Mouse (Mus musculus): ENCODE data around the gene Il12rb1.

The Il12rb1 gene

DNA sequence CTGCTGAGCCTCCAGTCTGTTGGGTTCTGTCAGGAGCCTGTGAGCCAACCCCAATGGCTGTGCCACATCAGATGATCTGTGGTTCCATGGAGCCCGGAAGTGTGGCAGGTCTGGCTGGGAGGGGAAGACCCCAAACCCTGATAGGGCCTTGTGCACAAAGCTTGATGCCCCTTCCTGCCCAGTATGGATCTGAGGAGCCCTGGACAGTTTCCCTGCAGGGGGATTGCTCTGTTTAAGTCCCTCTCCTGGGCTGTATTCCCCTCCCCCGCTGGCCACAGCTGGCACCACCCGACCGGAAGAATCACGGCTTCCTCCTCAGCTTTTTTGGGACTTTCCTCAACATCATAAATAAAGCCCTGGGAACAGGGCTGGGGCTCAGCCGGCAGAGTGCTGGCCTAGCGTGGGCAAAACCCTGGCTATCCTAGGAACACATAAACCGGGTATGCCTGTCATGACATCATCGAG is 24.8 kb downstream of the Il12rb1 start:
- DNase-seq, result no peak

DNA sequence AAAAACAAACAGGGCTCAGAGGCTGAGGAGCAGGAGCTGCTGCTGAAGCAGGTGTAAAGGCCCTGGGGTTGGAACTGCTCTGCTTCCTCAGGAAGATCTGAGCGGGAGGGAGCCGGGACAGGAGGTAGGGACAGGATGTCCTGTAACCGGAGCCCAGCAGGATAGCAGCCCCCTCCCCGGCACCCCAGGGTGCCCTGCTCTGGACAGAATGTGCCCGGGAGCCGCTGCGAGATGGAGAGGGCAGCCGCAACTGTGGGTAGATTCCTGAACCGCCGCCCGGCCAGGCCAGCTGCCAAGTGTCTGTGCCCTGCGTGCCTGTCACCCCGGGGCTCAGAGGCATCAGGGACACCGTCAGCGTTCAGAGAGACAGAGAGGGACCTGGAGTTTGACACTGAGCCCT is 25.3 kb downstream of the Il12rb1 start:
- no peak for DNase-seq

DNA sequence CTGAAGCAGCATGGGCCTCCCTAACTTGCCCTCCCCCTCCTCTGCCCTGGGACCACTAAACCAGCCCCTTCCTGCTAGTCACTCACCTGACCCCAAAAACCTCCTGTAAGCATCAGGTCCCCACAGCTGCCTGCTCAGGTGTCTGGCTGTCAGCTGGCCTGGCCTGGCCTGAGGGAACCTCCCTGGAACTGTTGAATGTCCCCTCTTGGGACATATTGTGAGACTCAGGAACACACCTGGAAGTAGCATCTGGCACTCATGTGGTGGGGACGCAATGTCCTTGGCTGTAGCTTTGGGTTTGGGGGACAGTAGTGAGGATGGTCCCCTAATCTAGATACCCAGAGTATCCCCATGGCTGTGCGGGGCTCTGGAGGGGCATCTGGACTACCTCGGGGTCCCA is 25.8 kb downstream of the Il12rb1 start:
- DNase-seq, result no peak

DNA sequence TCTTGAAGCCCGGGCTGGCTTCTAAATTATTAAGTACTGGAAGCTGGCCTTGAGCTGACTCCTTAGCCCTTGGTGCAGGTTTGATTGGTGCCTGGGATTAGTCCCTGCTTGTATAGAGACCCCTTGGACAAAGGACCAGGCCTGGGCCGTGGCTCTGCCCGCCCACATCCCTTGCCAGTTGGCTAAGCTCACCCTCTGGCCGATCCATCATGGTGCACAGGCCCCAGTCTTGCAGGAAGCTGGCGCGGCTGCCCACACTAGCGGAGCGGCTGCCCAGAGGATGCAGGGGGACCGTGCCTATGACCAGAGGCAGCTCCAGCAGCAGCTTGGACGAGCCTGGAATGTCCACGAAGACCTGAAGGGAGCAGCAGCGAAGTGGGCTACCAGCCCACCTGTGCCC is 28.4 kb downstream of the Il12rb1 start:
- DNase-seq, result no peak

DNA sequence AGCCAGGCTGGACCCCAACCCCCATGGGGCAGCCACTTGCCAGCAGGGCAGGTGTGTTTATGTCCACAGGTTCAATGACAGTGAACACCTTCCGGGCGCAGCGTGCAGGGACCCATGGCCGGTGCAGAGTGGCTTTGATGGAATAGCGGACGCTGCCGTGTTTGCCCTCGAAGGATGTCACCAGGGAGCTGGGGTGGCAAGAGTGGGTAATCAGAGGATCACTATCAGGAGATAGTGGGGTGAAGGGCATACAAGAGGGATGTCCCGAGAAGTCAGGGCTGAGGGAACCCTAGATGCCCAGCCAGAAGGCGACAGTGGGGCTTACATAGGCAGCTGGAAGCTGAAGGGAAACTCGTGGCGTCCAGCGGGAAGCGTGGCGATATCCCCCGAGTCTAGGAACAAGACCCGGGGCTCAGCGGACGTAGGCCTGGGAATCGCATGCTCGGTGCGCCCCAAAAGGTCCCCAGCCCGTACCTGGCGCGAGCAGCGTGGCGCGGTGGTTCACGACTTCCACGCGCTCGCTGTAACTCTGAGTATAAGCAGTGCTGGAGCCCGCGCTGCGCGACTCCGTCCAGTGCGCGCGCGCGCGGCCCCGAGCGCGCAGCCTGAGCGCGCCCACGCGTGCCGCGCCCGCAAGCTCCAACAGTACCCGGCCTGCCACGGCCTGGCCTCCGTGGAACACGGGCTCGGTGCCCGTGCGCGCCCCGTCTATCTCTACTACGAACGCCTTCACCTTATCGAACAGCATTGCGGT is 30.6 kb downstream of the Il12rb1 start:
- peak; percentile 68 for DNase-seq

DNA sequence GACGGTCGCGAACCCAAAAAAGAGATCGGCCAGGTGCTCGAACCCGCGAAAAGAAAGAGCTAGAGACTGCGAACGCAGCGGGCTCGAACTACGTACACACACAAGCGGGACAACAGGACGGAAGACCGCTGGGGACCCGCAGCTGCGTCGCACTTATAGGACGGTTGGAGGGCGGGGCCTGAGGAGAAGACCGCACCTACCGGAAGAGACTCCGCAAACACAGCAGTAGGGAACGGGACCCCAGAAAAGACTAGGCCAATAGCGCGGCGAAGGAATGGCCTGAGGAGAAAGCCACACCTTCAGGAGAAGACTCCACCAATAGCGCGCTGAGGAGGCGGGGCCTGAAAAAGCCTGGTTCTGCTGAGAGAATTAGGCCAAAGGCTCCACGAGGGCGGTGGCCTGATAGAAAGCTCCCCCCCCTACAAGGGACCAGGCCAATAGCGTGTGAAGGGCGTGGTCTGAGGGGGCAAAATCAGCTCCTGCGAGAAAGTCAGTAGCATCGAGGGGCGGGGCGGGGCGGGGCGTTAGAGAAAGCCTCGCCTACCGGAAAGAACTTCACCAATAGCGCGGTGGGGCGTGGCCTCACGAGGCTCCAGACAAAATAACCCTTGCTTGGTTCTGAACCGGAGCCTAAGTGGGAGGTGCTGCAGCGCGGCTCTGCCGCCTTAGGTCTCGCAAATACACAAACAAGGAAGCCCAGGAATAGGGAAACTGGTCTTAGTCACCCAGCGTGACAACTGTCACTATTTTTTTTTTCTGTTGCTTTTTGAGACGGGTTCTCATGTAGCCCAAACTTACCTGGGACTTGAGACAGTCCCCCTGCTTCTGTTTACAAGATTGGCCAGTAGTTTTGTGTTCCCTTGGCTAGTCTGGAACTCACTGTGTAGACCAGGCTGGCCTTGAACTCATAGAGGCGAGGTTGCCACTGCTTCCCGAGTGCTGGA is 31.4 kb downstream of the Il12rb1 start, which contains the start of gene Arrdc2:
Gene Arrdc2 (minus strand): TSS at position 313 of the 944 bp plus-strand sequence.
- peak; percentile 100 for DNase-seq

DNA sequence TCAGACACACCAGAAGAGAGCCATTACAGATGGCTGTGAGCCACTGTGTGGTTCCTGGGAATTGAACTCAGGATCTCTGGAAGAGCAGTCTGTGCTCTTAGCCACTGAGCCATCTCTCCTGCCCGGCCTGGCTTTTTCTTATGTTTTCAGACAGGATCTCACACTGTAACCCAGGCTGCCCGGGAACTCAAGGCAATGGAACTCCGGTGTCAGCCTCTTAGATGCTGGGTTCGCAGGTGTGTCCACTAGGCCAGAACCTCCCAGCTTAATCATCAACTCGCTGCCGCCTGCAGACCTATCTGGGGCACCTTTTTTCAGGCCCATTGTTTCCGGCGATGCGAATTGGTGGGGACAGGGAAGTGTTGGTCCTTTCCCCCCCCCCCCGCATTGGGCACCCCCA is 32.3 kb downstream of the Il12rb1 start:
- DNase-seq, result no peak

DNA sequence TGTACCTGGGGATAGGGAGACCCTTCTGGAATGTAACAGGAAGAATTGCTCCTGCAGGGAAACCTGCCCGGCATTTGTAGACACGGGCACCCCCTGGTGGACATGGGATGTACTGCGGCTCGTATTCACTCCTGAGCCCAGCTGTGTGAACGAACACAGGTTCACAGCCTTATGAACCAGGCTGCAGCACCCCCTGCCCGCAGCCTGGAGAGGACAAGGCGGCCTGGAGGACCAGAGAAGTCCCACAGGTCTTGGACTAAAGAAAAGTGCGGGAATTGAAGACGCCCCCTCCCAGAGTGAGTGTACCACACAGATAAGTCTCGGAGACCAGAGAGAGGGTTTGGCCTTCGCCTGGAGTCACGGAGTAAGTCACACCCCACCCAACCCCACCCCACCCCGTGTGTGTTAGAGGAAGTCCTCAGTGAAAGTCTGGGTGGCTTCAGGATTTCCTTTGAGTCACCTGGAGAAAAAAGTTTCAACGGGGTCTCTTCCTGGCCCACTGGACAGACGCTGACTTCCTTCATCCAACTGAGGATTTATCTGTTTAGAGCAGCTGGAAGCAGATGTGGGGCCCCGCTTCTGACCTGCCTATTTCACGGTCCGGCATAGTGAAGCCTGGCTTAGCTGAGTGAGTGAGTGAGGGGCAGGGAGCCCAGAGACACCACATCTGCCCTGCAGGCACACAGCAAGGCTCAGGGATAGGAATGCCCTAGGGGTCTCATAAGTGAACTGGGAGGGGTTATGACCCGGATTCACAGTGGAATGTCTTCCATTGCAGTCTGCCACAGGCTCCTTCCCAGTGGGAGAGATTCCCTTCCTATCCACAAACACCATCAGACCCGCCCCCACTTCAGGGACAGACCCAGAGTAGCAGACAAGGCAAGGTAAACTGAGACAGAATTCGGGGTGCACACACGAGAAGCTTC is 33.2 kb downstream of the Il12rb1 start:
- peak; percentile 82 for DNase-seq

DNA sequence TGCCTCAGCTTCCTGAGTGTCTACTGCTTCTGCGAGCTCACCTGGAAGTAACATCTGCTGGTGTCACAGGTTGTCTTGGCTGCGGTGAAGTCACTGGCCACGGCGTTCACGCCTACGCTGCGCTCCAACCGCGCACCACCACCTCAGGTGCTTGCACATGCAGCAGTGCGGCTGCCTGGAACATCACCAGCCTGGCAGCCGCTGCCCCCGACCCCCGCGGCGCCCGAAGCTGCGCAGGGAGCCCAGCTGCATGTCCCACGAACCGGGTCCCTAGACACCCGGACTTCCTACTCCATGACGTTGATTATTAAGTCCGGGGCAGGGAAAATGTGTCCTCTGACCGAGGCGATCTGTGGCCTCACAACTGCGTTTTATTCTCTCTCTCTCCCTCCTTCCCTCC is 34.2 kb downstream of the Il12rb1 start:
- DNase-seq, result no peak

DNA sequence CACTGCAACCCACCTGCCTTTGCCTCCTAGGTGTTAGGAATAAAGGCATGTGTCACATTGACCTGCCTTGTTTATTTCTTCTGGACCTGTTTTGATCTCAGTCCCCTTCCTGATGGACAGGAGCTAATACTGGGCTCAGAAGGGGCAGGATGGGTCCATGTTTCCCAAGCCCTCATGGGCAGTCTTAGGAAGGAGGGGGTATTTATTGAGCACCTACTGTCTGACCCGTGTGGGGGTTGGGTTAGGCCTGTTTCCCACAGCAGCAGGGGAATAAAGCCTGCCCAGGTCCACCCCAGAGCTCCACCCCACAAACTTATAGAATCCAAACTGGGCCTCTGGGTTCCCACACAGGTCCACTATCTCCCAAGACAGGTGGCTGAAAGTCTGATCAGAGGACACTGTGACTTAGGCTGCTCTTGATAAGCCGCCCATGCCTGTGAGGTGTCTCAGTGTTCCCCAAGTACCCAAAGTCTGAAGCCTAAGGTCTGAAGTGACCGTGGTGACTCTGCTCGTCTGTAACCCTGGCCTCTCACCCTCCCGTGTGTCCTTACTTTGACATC is 35.0 kb downstream of the Il12rb1 start:
- DNase-seq, result no peak

DNA sequence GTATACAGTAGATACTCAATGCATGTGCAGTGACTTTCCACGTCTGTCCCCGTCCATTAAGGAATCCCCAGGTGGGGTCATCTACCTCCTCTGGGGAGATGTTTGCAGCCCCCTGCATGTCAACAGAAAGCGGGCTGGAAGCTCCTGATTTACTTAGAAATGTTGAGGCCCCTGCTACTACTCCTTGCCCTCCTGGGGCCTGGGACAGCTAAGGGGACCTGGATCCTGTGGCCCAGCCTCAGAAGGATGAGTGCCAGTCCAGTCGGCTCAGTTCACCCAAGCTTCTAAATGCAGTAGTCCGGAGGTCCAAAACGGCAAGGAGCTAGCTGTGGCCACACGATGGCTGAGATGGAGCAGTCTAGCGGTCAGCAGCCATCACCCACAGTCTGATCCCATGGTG is 35.7 kb downstream of the Il12rb1 start:
- DNase-seq, result no peak

DNA sequence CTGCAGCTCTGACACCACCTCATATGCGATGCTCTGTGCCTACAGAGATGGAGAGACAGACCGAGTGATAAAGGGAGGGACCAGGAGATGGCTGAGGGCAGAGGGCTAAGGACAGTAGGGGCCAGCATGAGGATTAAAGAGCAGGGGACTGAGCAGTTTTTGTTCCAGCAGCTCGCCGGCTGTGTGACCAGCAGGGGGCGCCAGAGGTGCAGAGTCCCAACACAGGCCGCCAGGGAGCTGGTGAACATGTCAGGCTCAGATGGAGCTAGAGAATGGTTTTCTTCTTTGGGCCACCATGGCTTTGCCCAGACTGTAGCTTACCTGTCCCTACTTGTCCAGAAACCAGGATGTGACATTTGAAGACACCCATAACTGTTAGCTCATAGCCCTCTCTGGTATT is 36.3 kb downstream of the Il12rb1 start:
- DNase-seq, result peak; percentile 75

DNA sequence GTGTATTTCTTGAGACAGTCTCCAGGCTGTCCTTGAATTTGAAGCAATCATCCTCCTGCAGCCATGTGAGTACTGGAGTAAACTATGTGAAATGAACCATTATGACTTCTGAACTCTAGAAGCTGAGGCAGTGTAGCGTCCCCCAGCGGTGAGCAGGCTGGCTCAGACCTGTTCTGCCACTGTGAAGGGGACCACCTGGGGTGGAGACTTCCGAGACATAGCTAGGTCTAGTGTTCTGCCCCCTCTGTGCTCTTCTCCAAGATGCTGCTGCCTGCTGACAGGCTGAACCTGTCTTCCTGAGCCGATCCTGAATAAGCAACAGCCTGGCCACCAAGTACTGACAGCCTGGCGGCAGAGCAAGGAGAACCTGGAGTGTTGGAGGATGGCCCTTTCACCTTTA is 36.9 kb downstream of the Il12rb1 start:
- no peak for DNase-seq

DNA sequence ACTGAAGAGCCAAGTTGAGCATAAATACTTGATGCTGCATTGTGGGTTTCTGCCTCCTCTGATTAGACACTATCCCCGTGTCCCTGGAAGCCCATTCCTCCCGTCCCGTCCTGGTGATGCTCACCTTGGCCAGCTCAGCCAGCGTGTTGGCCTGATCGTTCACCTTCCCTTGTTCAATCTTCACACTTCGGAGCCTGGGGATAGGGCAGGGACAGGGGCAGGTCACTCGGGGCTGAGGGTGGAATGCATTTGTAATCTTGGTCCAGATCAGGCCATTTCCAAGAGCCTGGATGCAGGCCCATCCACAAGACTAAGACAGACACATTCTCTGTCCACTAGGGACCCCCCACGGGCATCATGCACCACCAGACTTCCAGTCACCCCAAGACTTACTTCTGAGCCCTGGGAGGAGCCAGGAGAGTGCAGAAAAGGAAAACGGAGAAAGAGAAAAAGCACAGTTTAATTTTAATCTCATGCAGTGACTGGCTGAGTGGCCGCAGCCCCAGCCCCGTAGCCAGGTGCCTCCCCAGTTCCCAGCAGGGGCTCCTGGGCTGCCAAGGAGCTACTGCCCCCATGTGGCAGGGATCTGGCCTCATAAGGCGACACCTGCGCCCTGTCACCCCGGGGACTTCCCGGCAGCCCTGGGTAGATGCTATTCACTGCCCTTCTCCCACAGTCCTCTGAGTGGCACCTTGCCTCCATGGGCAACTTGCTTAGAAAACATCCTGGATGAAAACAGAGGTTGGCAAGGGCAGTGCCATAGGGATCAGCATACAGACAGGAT is 38.3 kb downstream of the Il12rb1 start:
- no peak for DNase-seq

DNA sequence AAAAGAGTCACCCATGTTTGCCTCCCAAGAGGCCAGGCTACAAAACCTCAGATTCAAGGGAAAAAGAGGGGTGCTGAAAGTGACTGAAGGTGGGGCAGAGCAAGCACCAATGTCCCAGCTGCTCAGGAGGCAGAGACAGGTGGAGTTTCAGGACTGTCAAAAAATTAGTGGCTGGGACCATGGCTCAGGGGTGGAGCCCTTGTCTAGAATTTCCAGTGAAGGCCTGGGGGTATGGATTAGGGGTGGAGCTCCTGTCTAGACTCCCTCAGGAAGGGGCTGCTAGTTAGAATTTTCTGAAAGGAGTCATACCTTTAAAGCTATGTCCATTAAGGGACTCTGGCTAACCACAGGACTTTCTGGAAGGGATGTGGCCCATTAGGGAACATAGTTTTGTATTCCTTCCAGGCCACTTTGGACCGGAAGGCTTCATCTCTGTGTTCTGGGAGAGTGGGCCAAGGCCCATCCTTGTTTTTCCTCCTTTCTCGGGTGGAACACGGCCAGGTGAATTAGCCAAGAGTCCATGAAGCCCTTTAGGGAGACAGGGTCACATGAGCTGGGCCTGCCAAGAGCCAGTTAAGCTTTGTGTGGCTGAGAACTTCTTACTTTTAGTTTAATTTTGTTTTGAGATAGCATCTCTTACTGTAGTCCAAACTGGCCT is 41.2 kb downstream of the Il12rb1 start:
- DNase-seq, result no peak

DNA sequence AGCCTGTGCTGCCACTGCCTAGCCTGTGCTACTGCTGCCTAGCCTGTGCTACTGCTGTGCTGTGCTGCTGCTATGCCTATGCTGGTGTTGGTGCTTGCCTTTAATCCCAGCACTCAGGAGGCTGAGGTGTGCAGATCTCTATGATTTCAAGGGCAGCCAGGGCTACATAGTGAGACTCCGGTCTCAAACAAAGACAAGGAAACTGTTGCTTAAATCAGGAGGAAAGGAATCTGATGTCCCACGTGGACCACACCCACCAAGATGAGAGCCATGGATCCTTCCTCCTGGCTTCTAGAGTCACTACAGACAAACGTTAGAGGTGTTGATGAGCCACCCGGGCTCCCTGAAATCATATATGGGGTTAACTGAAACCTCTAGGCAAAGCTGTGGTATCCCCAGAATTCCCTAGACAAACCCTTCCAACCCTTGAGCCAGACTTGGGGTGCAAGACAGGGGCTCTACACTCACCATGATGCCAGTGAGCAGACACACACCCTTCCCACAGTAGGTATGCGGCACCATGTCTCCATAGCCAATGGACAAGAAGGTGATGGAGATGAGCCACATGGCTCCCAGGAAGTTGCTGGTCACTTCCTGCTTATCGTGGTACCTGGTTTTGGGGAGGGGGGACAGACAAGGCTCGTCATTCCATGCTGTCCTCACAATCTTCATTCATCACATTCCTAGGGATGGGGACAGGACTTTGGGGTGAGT is 42.0 kb downstream of the Il12rb1 start:
- DNase-seq, result no peak

DNA sequence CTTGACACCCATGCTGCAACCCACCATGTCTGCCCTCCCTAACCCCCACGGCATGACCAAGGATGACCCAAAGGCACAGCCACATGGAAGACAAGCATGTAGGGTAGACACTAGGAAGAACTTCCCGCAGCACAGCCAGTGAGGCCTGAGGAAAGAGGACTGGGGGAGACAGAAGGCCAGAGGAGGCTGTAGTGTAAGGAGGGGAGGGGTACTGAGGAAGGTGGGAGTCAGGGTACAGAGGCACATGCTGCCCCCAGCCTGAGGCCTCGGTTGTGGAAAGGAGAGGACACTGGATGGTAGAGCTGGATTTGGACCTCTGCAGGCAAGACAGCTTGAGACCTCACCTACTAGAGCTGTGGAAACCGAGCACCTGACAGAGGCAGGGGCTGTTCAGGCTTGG is 42.7 kb downstream of the Il12rb1 start:
- DNase-seq, result no peak

DNA sequence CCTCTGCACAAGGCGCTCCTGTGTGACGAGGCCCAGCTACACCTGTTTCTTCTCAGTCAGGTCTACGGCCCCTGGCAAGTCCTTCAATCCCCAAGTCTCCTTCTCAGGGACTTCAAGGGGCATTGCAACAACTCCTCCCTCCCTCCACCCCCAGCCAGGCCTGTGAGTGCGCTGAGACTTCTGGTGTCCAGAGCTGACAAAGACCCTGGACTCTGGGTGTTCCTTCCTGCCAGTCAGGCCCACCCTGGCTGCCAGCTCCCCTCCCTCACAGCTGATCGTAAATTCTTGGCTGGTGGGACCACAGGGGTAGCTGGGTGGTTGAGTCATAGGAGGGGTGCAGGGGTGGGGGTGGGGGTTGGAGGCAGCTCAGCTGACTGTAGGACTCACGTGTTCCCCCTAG is 43.6 kb downstream of the Il12rb1 start:
- no peak for DNase-seq

DNA sequence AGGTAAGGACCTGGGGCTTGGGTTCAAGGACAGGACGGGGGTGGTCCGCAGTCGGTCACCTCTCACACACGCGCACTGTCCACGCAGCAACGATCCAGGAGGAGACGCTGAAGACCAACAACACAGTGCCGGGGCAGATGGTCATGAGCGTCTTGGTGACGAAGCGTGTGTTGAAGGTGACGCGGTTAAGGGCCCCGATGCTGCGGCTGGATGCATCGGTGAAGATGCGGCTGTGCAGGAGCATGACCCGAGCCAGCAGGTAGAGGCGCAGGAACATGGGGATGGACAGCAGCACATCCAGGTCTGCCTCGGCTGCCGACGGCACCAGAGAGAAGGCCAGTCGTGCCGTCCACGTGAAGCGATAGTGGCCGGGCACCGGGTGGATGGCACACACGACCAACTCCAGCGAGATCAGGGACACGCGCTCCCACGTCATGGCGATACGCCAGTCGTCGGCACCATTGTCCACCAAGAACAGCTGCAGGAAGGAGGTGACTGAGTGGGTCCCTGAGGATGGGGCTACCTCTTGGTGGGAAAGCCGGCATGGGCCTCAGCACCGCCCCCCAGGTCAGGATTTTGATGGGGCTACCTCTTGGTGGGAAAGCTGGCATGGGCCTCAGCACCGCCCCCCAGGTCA is 44.5 kb downstream of the Il12rb1 start:
- no peak for DNase-seq

DNA sequence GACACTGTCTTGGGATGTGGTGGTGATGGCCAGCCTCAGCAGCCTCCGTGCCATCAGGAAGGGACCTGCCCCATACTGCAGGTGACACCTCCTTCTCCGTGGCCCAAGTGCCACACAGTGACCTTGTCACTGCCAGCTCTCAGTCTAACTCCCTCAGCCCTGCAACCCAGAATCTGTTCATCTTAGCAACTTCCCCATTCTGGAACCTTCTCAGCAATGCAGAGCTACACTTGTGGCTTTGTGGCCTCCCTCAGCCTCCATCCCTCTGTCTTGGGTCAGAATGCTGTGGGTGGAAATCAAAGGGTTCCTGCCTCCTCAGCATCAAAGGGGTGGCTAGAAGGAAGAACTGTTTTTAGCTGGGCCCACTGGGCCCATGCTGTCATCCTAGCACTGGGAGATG is 45.6 kb downstream of the Il12rb1 start:
- no peak for DNase-seq
